Mouse (Mus musculus) thymus, postnatal 10 days (tissue): ENCODE results near the gene Adgrl3.

Experiments used
- DNase-seq, 2 experiments: peaks; one replicate each; pipeline ENCODE4 v3.0.0; 2021; ENCODE audit warnings: low spot score in 2 of 2

Adgrl3 gene

GRCm38 (mm10) chr5:81076377-81076776 lies 56.4 kb downstream of the Adgrl3 start:
- DNase-seq = no peak

- no peak for DNase-seq
These were observed 57.1 kb downstream of the Adgrl3 start for GRCm38 (mm10) chr5:81077031-81077430.

GRCm38 (mm10) chr5:81077990-81078389 lies 58.1 kb downstream of the Adgrl3 start:
- DNase-seq = no peak

- DNase-seq = no peak
These were observed 63.9 kb downstream of the Adgrl3 start for GRCm38 (mm10) chr5:81083698-81084360.

- no peak for DNase-seq
These were observed 65.2 kb downstream of the Adgrl3 start for GRCm38 (mm10) chr5:81085152-81085551.

GRCm38 (mm10) chr5:81088667-81089066 lies 68.7 kb downstream of the Adgrl3 start:
- DNase-seq = no peak

GRCm38 (mm10) chr5:81094618-81095017 lies 74.7 kb downstream of the Adgrl3 start:
- no peak for DNase-seq

GRCm38 (mm10) chr5:81097131-81097530 lies 77.2 kb downstream of the Adgrl3 start:
- no peak for DNase-seq

- DNase-seq = no peak
These were observed 87.5 kb downstream of the Adgrl3 start for GRCm38 (mm10) chr5:81107431-81107830.

GRCm38 (mm10) chr5:81124483-81124882 lies 104.5 kb downstream of the Adgrl3 start:
- DNase-seq = no peak

- no peak for DNase-seq
These were observed 107.7 kb downstream of the Adgrl3 start for GRCm38 (mm10) chr5:81127639-81128038.

- DNase-seq = no peak
These were observed 116.5 kb downstream of the Adgrl3 start for GRCm38 (mm10) chr5:81136394-81136793.

GRCm38 (mm10) chr5:81155791-81156190 lies 135.9 kb downstream of the Adgrl3 start:
- DNase-seq = no peak

- DNase-seq = no peak
These were observed 136.3 kb downstream of the Adgrl3 start for GRCm38 (mm10) chr5:81156281-81156680.

- DNase-seq = no peak
These were observed 136.9 kb downstream of the Adgrl3 start for GRCm38 (mm10) chr5:81156796-81157195.

- DNase-seq = no peak
These were observed 139.1 kb downstream of the Adgrl3 start for GRCm38 (mm10) chr5:81159013-81159412.

GRCm38 (mm10) chr5:81160431-81160830 lies 140.5 kb downstream of the Adgrl3 start:
- no peak for DNase-seq

- no peak for DNase-seq
These were observed 169.0 kb downstream of the Adgrl3 start for GRCm38 (mm10) chr5:81188871-81189485.

GRCm38 (mm10) chr5:81200354-81200753 lies 180.4 kb downstream of the Adgrl3 start:
- no peak for DNase-seq

GRCm38 (mm10) chr5:81201885-81202284 lies 181.9 kb downstream of the Adgrl3 start:
- no peak for DNase-seq

- DNase-seq = no peak
These were observed 198.6 kb downstream of the Adgrl3 start for GRCm38 (mm10) chr5:81218500-81219057.

GRCm38 (mm10) chr5:81224465-81224864 lies 204.5 kb downstream of the Adgrl3 start:
- DNase-seq = no peak

GRCm38 (mm10) chr5:81225486-81225885 lies 205.5 kb downstream of the Adgrl3 start:
- no peak for DNase-seq
